Mouse (Mus musculus) thymus, postnatal 14 days (tissue): ENCODE measurements around the gene Pfn1.

ENCODE experiments used
- DNase-seq: peaks from one replicate; pipeline ENCODE4 v3.0.0; 2021

Pfn1 gene

DNA sequence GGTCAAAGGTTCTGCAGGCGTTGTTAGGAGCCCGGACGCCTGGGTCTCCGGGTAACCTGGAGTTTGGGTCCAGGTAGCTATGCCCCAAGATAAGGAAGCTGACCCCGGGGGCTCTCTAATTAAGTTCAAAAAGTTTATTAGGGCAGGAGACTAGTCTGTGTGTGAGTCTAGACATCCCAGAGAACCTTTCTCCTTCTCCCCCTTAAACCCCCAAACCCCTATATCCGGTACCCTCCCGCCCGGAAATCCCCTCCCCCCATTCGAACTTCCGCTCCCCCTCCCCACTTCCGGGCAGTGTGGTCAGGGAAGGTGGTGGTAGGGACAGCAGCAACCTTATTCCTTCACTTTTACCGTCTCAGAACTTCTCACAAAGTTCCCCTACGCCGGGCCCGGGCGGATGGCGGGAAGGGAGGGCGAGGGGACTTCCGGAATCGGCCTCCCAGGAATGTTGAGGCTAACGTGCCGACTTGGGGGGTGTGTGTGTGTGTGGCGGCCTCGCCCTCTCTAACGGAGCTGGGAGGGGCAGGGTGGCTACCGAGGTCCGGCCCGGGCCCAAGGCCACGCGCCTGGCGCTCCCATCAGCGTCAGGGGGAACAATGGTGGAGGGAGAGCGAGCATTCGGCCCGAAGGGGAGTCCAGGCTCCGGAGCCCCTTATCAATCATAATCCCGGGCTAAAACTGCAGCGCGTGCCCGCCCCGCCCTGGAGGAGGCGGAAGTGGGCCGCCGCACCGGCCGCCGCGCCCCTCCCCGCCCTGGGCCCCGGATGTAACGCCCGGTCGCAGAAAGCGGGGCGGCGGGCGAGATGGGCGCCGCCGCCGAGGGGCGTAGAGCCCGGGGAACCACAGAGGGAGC, 873 bp downstream of the Pfn1 start:
- peak; percentile 89 for DNase-seq

DNA sequence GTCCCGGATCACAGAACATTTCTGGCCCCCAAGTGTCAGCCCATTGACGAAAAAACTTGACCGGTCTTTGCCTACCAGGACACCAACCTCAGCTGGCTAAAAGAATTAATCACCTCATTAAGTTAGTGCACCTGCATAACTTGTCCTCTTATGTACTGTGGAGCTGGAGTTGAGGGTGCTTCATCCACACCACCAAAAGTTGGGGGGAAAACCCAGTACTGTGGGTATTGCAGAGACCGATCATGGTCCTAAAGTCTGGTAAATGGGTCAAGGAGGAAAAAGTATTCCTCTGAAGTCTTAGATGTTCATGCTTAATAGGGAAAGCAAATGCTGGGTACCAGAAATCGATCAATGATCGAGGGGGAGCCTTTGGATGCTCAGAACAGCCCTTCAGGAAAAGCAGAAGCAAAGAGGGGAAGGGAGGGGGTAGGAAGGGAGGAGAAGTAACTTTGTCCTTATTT, 1.5 kb downstream of the Pfn1 start:
- no peak for DNase-seq

DNA sequence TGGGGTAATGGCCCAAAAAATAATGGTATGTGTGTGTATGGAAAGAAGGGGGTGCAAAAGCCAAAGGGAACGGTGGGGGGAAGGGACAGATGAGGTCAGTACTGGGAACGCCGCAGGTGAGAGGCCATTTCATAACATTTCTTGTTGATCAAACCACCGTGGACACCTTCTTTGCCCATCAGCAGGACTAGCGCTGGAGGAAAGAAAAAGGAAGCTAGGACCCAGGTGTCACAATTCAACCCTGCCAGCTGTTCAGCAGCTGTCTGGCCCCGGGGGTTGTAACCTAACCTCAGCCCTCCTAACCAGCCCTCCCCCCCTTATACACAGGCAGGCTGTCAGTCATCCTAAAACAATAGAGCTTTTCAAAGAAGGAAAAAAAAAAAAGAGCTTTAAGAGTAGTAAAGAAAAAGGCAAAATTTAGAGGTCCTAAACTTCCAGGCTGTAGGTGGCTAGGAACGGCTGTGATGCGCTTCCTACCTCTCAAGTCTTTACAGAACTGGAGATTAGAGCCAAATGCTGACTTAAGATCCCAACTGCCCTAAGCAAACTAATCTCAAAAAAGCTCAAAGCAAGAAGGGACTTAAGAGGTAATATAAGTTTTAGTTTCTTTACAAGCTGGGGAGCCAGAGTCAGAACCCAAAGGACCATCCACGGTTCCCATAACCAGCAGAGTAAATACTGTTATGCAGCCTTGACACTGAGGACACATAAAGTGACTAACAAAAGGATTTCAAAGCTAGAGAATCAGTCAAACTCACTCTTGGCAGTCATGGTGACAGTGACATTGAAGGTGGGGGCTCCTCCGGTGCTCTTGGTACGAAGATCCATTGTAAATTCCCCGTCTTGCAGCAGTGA, 2.2 kb downstream of the Pfn1 start:
- DNase-seq, result peak; percentile 76

DNA sequence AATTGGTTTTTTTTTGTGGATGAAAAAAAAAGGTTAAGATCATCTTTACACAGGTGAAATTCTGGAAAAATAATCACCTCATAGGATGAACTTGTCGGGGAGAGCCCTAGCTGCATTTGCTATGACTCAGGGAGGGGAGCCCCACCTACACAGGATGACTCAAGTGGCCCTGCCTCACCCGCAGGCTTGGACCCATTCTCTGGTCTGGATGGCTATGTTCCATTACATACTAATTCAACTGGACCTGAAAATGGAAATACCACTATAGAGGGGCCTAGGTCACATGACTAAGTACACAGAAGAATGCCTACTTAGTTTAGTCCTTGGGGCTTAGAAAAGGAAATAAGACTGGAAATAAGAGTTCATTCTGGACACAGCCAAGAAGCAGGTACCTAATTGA, 3.1 kb downstream of the Pfn1 start:
- no peak for DNase-seq

DNA sequence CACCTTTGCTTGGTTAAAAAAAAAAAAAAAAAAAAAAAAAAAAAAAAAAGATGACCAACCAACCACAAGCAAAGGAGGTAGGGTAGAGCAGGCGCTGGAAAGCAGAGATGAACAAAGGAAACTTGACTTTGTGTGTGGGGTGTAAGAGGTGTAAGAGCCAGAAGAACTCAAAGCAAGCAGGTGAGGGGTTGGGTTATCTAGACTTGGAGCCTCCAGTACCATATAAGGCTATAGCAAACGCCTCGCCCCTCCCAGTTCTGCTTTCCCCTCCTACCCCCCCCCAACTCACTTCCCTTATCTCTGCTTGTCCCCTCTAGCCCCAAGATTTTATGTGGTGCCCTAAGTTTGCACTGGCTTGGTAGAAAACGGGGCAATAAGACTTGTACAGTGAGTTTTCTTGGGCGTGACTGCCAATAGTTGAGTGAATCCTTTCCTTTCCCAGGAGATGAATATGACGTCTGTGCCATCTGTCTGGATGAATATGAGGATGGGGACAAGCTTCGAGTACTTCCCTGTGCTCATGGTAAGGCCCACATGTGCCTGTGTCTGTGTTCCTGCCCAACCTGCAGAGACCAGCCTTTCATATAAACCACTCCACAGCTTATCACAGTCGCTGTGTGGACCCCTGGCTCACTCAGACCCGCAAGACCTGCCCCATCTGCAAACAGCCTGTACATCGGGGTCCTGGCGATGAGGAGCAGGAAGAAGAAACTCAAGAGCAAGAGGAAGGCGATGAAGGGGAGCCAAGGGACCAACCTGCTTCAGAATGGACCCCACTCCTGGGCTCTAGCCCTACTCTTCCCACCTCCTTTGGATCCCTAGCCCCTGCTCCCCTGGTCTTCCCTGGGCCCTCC, 3.9 kb downstream of the Pfn1 start:
- peak; percentile 71 for DNase-seq

DNA sequence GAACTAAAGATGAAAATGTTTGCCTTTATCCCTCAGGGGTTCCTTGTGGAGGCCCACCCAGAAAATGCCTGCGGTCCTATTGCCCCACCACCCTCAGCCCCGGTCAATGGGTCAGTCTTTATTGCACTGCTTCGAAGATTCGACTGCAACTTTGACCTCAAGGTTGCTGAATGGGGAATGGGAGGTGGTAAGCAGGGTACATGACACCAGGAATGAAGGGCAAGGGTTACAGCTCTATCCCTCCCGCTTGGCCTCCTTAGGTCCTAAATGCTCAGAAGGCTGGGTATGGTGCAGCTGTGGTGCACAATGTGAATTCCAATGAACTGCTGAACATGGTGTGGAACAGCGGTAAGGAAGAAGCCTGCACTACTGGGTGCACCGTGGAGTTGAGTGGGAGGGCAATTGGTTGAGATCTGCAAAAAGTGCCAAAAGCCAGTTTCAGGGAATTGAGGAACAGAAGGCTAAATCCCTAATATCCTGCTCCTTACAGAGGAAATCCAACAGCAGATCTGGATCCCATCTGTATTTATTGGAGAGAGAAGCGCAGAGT, 5.2 kb downstream of the Pfn1 start:
- DNase-seq, result no peak

DNA sequence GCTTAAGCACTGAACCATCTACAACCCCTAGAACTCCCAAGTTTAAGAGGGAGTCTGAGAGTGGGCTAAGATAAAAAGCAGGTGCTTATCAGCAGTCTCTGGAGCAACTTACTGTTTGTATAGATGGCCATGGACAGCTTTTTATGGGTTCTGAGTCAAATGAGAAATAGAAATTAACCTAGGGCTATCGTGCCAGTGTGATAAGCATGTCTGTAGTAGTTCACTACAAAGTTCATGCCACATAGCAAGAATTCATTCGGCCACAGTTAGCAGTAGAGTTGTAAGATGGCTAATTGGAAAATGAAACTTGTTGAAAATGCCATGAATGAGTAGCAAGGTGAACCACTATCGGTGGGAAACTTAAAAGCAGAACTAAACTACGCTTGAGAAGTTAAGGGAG, 5.9 kb downstream of the Pfn1 start:
- DNase-seq, result no peak

DNA sequence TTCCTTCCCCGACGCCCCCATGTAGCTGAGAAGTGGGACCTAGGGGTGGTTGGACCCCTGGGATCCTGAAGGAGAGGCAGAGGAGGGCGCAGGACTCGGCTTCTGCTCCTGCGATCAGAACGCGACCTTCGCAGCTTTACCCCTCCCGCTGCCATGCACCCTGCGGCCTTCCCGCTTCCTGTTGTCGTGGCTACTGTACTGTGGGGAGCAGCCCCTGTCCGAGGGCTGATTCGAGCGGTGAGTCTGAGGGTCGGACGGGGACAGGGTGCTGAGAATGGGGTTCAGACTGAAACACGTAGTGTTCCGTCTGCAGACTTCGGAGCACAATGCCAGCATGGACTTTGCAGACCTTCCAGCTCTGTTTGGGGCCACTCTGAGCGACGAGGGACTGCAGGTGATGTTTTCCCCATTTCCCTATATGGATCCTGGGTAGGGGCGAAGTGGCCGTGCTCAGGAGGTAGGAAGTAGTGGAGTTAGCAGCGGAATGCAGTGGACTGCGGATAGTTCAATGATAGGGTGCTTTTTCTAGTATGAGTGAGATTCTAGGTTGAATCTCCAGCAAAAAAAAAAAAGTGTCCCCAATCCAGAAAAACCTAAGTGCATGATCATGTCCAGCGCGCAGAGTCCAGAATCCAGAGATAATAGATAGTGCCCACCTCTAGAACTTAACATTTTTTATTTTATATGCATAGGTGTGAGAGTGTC, 6.6 kb downstream of the Pfn1 start:
- peak; percentile 74 for DNase-seq

DNA sequence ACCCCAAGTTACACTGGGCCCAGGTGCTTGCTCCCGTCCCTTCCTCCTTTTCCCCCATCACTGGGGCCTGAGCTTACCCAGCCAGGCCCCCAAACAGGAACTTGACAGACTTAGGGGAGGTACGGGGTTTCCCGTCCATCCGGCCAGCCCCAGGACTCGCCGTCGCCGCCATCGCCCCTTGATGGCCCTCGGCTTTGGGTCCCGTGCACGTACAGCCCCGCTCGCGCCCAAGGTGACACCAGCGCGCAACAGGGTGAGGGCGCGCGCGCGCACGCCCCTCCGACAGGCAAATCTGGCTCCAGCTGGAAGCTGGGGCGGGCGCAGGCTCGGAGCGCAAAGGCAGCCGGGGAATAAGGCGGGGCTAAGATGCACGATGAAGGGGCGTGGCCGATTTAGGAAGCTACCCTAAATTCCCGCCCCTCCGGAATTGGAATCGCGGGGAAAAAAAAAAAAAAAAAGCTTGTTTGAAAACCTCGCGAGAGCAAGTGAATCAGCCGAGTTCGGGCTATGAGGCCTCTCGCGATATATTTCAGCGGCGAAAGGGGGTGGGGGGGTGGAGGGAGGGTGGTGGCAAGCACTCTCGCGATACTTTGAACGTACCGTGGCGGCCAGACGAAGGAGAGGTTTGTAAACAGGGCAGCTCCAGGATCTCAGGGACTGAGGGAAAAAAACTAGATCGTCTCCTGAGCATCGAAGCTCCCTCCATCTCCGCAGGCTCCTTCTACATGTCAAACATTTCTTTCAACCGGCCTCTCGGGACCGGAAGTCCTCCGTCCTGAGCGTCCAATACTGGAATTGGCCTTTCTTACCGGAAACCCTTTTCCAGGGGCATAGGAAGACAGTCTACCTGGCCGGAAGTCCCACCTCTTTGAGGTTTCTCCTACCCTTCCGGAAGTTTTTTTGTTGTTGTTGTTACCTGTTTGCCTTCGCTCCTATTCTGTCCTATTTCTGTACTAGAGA, 7.5 kb downstream of the Pfn1 start, which contains the start of the genes Rnf167 and Slc25a11:
TSS of gene Rnf167 (plus strand) at position 545 of the 960 bp plus-strand sequence.
TSS of gene Slc25a11 (minus strand) at position 789 of the 960 bp plus-strand sequence.
- peak; percentile 99 for DNase-seq

DNA sequence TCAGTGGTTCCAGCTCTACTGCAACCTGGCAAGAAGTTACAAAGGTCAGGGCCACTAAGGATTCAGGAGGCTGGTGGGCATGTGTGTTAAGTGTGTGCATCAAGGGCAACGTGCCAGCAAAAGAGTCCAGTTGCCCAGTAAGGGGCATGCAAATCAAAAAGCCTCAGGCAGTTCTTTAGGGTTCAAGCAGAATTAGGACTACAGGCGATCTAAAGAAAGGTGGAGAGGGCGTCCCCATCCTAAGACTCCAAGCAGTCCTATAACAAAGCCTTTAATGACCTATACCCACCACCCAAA, 8.2 kb downstream of the Pfn1 start:
- no peak for DNase-seq

DNA sequence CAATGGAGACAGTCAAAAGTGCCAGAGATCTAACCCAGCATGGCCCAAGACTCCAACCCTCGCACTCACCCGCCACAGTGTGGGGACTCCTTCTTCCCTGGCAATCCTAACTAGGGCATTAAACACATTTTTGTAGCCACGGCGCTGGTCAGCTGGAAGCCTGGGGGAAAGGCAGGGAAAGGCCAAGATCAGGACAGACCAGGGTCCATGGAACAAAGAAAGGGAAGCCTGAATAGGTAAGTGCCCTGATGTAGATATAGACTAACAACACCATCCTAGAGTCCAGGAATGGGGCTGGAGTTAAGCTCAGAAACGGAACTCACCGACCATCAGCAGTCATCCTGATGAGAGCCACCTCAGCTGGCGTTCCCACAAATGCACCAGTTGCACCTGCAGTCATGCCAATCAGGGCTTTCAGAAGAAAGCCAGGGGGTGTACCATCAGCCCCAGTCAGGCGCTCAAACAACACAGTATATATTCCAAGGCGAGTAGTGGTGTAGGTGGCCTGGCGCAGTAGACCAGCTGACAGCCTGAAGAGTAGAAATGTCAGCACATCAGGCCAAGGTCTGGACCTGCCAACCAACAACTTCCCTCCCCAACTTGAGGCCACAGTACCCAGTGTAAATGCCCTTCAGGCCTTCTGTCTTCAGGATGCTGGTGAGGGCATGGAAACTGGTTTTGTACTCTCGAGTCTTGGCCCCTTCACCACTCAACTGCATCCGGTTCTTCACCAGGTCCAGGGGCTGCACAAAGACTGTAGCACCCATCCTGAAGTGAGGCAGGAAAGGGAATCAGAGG, 8.8 kb downstream of the Pfn1 start:
- no peak for DNase-seq

DNA sequence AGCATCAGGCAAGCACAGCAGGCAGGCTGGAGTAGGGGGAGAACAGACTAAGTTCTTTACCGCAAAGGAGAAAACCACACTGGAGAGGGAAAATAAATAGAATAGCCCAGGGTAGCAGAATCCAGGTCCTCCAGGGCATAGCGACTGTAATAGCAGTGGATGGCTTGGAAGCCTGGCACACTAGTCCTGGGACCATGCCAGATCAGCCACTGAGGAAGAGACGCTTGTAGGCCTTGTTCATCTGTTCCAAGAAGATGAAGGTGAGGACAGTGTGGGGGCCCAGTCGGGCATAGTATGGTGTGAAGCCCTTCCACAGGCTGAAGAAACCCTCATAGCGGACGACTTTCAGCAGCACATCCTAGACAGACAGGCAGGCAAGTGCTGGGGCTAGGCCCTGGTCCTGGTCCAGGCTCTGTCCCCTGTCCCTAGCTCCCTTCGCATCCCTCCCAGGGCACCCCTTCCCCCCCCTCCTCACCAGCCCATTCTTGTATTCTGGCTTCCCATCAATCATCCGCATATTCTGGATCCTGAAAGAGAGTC, 9.8 kb downstream of the Pfn1 start:
- DNase-seq, result no peak

DNA sequence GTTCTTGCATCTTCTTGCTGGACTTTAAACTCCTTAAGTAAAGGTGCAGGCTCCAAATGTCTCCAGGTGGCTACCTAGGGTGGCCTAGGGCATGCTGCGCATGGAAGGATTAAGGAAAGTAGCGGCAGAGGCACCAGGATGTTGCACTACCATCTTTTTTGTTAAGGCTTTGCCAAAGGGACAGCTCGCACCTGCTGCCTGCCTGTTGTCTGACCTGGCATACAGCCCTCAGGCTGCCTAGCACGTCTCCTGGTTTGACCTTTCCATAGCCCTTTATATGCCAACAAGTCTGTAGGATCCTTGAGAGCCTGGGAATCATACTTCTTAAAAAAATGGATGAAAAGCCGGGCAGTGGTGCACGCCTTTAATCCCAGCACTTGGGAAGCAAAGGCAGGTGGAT, 11.4 kb downstream of the Pfn1 start:
- no peak for DNase-seq

DNA sequence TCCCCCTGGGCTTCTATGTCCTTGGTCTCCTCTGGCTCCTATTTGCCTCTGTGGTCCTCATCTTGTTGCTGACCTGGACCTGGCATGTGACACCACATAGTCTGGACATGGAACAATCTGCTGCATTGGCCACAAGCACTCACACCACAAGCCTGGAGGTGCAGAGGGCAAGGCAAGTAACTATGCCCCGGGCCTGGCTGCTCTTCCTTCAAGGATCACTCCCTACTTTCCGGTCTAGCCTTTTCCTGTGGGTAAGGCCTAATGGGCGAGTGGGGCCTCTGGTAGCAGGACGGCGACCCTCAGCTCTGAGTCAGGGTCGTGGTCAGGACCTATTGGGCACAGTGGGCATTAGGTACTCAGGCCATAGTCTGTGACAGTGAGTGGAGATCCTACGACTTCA, 13.2 kb downstream of the Pfn1 start:
- no peak for DNase-seq

DNA sequence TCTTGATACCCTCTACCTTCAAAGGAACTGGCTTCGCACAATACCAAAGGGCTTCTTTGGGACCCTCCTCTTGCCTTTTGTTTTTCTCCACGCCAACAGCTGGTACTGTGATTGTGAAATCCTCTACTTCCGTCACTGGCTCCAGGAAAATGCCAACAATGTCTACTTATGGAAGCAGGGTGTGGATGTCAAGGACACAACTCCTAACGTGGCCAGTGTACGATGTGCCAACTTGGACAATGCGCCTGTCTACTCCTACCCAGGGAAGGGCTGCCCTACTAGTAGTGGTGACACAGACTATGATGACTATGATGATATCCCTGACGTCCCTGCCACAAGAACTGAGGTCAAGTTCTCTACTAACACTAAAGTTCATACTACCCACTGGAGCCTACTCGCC, 14.5 kb downstream of the Pfn1 start:
- no peak for DNase-seq

DNA sequence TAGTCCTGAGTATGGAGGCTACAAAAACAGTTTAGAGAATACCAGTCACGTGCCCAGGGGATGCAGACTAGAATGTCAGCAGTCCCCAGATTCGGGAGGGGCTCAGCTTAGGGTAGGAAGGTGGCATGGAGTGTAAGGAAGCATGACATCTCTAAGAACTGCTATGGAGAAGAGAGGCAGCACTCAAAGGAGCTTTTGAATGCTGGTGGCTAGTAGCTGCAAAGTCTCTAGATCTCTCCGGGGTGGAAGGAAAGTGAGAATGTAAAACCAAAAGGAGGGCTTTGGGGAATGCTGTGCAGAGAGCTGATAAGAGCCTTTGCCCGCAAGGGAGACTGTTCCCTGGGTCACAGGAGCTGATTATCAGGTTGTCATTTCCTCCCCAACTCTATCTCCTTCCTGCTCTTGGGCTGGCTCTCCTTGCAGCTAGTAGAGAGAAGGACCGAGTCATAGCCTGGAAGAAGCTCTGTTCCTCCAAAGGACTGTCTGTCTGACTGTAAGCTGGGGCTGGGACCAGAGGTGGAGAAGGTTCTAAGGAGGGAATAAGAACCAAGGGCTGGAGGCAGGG, 15.6 kb downstream of the Pfn1 start, which contains the start of gene Gp1ba:
TSS of gene Gp1ba (plus strand) at position 409 of the 565 bp plus-strand sequence.
- DNase-seq, result no peak

DNA sequence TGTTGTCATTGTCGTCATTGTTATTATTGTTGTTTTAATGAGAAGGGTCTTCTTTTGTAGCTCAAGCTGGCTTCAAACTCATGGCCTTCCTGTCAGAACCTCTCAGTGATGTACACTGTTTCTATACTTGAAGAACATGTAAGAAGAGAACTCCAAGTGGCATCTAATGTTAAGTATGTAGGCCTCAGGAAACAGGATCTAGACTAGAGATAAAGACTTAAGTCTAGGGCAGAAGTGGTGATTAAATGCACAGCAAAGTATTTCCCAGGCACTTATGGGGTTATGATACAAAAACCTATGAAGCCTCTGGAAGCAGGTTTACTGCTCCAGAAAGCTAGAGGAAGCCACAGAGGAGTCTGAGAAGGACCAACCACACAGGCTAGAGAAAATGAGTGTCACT, 16.2 kb downstream of the Pfn1 start:
- DNase-seq, result no peak

DNA sequence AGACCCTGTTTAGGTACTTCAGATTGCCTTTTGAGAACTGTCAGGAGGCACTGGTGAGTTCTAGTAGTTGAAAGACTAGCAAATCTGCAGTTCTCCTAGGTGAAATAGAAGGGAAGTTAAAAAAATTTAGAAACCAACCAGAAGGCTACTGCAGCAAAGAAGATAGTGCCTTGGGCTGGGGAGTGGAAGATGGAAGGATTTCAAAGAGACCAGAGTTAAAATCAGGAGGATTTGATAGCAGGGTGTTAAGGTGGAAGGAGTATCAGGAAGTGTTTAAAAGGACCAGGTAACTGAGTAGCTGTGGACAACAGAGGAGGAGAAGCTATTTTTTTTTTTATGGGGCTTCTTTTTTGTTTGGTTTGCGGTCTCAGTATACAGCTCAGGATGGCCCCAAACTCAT, 16.7 kb downstream of the Pfn1 start:
- DNase-seq, result no peak

DNA sequence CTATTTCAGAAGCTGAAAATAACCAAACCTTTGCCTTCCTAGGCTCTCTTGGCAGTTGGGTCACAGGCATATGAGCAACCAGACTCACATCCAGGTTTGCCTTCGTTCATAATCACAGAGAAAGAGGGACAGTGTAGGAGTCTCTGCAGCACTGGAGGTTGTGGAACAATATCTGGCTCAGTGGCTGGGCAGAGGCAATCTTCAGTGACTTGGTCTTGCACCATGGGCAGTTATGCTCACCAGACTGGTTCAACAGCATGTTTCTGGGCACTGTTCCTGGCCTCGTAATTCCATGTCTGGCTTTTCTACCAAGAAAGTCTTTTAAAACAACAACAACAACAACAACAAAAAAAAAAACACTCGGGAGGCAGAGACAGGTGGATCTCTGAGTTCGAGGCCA, 18.8 kb downstream of the Pfn1 start:
- DNase-seq, result no peak
